Mouse (Mus musculus) left cerebral cortex, postnatal 4 days (tissue): ENCODE data around the gene Lhx8. TPM values are rescaled to one million over a fixed set of nuclear protein-coding genes. Genes with fewer than 3 reads are reported as not detected.

Experiments
- DNase-seq: peaks from one replicate; pipeline ENCODE4 v3.0.0-alpha.2; 2022
- intact Hi-C: fragments of 180-260 bp; cut with DNase I; formaldehyde crosslinking; loops from one replicate; pipeline ENCODE4 v1.15.1; 2025
- total RNA-seq, 2 experiments: library from RNA; stranded (reverse); gene quantifications; 2 replicates each; pipeline ENCODE4 v1.2.3; 2021

Gene Lhx8
- total RNA-seq, 2 experiments from 2014 or later = 1.7 to 4.8 TPM

DNA sequence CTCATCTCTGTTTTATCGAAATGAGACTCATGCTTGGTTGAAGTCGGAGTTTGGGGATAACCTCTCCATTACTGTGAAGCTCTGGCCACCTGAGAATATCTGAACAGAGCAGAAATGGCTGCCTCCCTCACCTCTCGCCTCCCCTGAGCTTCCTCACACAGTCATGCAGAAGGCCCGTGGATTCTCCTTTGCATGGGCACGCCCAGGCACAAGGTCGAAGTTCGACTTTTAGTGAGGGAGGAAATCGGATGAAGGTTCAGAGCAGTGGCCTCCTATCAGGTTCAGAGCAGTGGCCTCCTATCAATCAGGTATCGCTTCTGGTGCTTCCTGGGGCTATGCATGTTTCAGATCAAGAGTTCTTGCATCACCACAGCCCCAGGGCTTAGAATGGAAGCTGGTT lies 62.1 kb downstream of the Lhx8 start:
- DNase-seq = no peak
- intact Hi-C loops = no loop called here

DNA sequence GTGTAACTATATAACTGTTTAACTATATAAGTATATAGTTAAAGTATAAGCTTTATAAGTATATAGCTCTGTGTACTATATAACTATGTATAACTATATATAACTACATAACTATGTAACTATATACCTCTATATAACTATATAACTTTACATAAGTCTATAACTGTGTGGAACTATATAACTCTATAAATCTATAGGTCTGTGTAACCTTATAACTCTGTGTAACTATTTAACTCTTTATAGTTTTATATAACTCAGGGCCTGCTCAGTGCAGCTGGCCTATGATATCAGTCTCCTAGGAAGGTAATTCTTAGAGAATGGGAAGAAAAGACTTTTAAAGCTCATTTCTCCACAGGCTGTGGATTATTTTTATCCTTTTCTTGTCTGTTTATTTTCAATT lies 73.1 kb downstream of the Lhx8 start:
- intact Hi-C loops = no loop called here
- no peak for DNase-seq
